Mouse (Mus musculus): ENCODE results near the gene Ppp1r21. TPM values are rescaled to one million over a fixed set of nuclear protein-coding genes. Genes with fewer than 3 reads are reported as not detected.

Gene Ppp1r21
- polyA plus RNA-seq, 1 experiment, result 82.2 TPM

GRCm38 (mm10) chr17:88582999-88583398 lies 53.1 kb downstream of the Ppp1r21 start:
- no peak for TF ChIP-seq CTCF (IDR thresholded peaks at IDR 0.05; ENCODE audit: extremely low read depth, insufficient read depth, low read length)
- TF ChIP-seq POLR2A (IDR thresholded peaks at IDR 0.05; ENCODE audit: extremely low read depth, insufficient read depth, low read length), result no peak
- no peak overlapping the region for H3K4me3 ChIP-seq (ENCODE audit: insufficient read depth, low read length)
- no peak overlapping the region for H3K27ac ChIP-seq (ENCODE audit: insufficient read depth, low read length)
- 0 out of 2 replicates have a peak, but pooled peaks cover 2% of the 10 kb centered on the region for H3K4me1 ChIP-seq (ENCODE audit: control insufficient read depth, insufficient read depth, low read length)

DNA sequence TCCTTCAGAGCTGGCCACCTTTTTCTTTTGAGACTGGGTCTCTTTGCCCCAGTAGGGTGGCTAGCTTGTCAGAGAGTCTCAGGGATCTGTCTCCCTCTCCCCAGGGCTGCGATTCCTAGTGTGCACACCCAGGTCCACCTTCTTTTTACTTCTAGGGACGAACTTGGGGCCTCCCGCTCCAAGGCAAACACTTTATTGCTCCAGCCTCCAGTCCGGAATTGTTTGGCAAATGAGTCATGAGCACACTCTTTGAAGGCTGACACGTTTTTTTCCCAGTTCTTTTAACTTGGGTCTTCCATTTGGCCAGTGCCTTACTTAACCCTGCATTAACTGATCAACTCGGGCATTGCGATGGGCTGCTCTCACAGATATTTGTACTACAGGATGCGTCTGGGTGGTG lies 53.5 kb downstream of the Ppp1r21 start:
- Histone ChIP-seq H3K4me3 (ENCODE audit: insufficient read depth, low read length) (no peak overlapping the region), H3K4me1 (ENCODE audit: control insufficient read depth, insufficient read depth, low read length) (0 out of 2 replicates have a peak, but pooled peaks cover 2% of the 10 kb centered on the region), H3K27ac (ENCODE audit: insufficient read depth, low read length) (no peak overlapping the region)
- TF ChIP-seq POLR2A (IDR thresholded peaks at IDR 0.05; ENCODE audit: extremely low read depth, insufficient read depth, low read length) (no peak), CTCF (IDR thresholded peaks at IDR 0.05; ENCODE audit: extremely low read depth, insufficient read depth, low read length) (no peak)

GRCm38 (mm10) chr17:88587371-88587770 lies 57.5 kb downstream of the Ppp1r21 start:
- H3K4me3 ChIP-seq (ENCODE audit: insufficient read depth, low read length), result no peak overlapping the region
- no peak overlapping the region for H3K27ac ChIP-seq (ENCODE audit: insufficient read depth, low read length)
- TF ChIP-seq POLR2A (IDR thresholded peaks at IDR 0.05; ENCODE audit: extremely low read depth, insufficient read depth, low read length) (no peak), CTCF (IDR thresholded peaks at IDR 0.05; ENCODE audit: extremely low read depth, insufficient read depth, low read length) (no peak)
- no peaks in the 10 kb centered on the region for H3K4me1 ChIP-seq (ENCODE audit: control insufficient read depth, insufficient read depth, low read length)

GRCm38 (mm10) chr17:88588228-88588627 lies 58.3 kb downstream of the Ppp1r21 start:
- TF ChIP-seq POLR2A (IDR thresholded peaks at IDR 0.05; ENCODE audit: extremely low read depth, insufficient read depth, low read length) (no peak), CTCF (IDR thresholded peaks at IDR 0.05; ENCODE audit: extremely low read depth, insufficient read depth, low read length) (no peak)
- no peak overlapping the region for H3K27ac ChIP-seq (ENCODE audit: insufficient read depth, low read length)

GRCm38 (mm10) chr17:88590251-88590650 lies 60.3 kb downstream of the Ppp1r21 start:
- no peak for TF ChIP-seq POLR2A (IDR thresholded peaks at IDR 0.05; ENCODE audit: extremely low read depth, insufficient read depth, low read length)
- no peak for TF ChIP-seq CTCF (IDR thresholded peaks at IDR 0.05; ENCODE audit: extremely low read depth, insufficient read depth, low read length)
- Histone ChIP-seq H3K4me3 (ENCODE audit: insufficient read depth, low read length) (no peak overlapping the region), H3K4me1 (ENCODE audit: control insufficient read depth, insufficient read depth, low read length) (no peaks in the 10 kb centered on the region), H3K27ac (ENCODE audit: insufficient read depth, low read length) (no peak overlapping the region)

More at GRCm38 (mm10) chr17:88588228-88588627, 58.3 kb downstream of the Ppp1r21 start:
- H3K4me3 ChIP-seq (ENCODE audit: insufficient read depth, low read length), result no peak overlapping the region
- no peaks in the 10 kb centered on the region for H3K4me1 ChIP-seq (ENCODE audit: control insufficient read depth, insufficient read depth, low read length)

DNA sequence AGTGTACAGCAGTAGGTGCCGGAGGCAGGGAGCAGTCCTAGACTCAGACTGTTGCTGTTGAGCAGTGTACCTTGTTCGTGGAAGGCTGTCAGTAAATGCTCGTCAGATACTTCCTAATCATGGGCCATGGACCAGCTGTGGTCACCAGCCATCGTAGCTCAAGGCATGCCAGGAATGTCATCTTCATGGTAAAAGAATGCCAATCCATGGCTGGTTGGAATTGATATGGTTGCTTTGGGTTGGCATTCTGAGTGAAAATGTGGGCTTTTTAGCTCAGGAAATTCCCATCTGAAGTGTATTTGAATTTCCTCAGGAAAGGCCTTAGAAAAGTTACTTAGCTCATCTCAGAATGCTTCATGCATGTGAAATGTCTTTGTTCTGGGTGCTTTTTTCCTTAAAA lies 65.2 kb downstream of the Ppp1r21 start:
- Histone ChIP-seq H3K4me3 (ENCODE audit: insufficient read depth, low read length) (no peak overlapping the region), H3K27ac (ENCODE audit: insufficient read depth, low read length) (no peak overlapping the region), H3K4me1 (ENCODE audit: control insufficient read depth, insufficient read depth, low read length) (no peaks in the 10 kb centered on the region)
- TF ChIP-seq POLR2A (IDR thresholded peaks at IDR 0.05; ENCODE audit: extremely low read depth, insufficient read depth, low read length), result no peak
- TF ChIP-seq CTCF (IDR thresholded peaks at IDR 0.05; ENCODE audit: extremely low read depth, insufficient read depth, low read length), result no peak

DNA sequence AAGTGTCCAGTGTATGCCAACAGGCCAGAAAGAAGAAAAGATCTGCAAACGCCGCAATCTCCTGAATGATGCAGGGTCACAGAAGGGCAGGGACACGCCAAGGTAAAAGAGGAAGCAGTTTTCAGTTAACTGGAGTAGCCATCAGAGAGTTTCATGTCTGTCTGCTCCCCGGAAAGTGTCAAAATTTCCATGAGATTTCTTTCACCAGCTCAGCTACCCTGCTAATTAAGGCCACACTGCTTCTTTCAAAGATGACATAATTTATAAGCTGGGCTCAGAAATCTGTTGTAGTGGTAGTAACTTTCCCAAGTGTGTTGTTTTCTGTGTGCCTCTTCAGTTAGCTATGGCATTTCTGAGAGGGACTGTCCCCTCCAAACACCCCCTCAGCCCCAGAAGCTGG lies 66.2 kb downstream of the Ppp1r21 start:
- TF ChIP-seq POLR2A (IDR thresholded peaks at IDR 0.05; ENCODE audit: extremely low read depth, insufficient read depth, low read length) (no peak), CTCF (IDR thresholded peaks at IDR 0.05; ENCODE audit: extremely low read depth, insufficient read depth, low read length) (no peak)
- Histone ChIP-seq H3K4me1 (ENCODE audit: control insufficient read depth, insufficient read depth, low read length) (no peaks in the 10 kb centered on the region), H3K4me3 (ENCODE audit: insufficient read depth, low read length) (no peak overlapping the region)

GRCm38 (mm10) chr17:88596544-88597221 lies 66.8 kb downstream of the Ppp1r21 start:
- Histone ChIP-seq H3K27ac (ENCODE audit: insufficient read depth, low read length) (no peak overlapping the region), H3K4me3 (ENCODE audit: insufficient read depth, low read length) (peak overlapping the region; percentile 25), H3K4me1 (ENCODE audit: control insufficient read depth, insufficient read depth, low read length) (no peaks in the 10 kb centered on the region)
- TF ChIP-seq POLR2A (IDR thresholded peaks at IDR 0.05; ENCODE audit: extremely low read depth, insufficient read depth, low read length), result no peak
- peak; percentile 81 for TF ChIP-seq CTCF (IDR thresholded peaks at IDR 0.05; ENCODE audit: extremely low read depth, insufficient read depth, low read length)

More for the DNA sequence above, 66.2 kb downstream of the Ppp1r21 start:
- no peak overlapping the region for H3K27ac ChIP-seq (ENCODE audit: insufficient read depth, low read length)

GRCm38 (mm10) chr17:88597222-88598055 lies 67.5 kb downstream of the Ppp1r21 start, which contains the start of gene Ston1:
TSS of gene Ston1 (plus strand) at chr17:88597684.
- H3K27ac ChIP-seq (ENCODE audit: insufficient read depth, low read length), result no peak within 1 kb of the TSS
- TF ChIP-seq CTCF (IDR thresholded peaks at IDR 0.05; ENCODE audit: extremely low read depth, insufficient read depth, low read length) (no peak), POLR2A (IDR thresholded peaks at IDR 0.05; ENCODE audit: extremely low read depth, insufficient read depth, low read length) (peak; percentile 49; the same call in 1 of the 2 replicates)

More at GRCm38 (mm10) chr17:88597222-88598055, 67.5 kb downstream of the Ppp1r21 start, which contains the start of gene Ston1:
- Histone ChIP-seq H3K4me3 (ENCODE audit: insufficient read depth, low read length) (peak within 1 kb of the TSS; percentile 25), H3K4me1 (ENCODE audit: control insufficient read depth, insufficient read depth, low read length) (no peaks in the 10 kb centered on the region)
